Mouse (Mus musculus) kidney, embryonic 16.5 days (tissue): ENCODE measurements at regions not wholly inside any gene's neighbourhood (a gene's known extent, or its start where the extent isn't known, plus 50 kb on each side); places are given as distances from the start of the nearest gene placed in this dataset.

Experiments used
- ATAC-seq: fragments of 200-750 bp; cut with Nextera tagmentation; 2 replicates; pipeline ENCODE4 v1.8.0; 2017; ENCODE audit warnings: moderate TSS enrichment; ENCODE audit not compliant: low FRiP score, low TSS enrichment
- H3K27ac ChIP-seq: fragments of 300-500 bp; sonication (generic); 2 replicates; pipeline ENCODE4 v1.5.1; 2014; ENCODE audit warnings: low read length
- H3K27me3 ChIP-seq: fragments of 300-500 bp; sonication (generic); 2 replicates; pipeline ENCODE4 v1.6.1; 2014; ENCODE audit warnings: low read length, control low read depth, mixed read lengths; ENCODE audit not compliant: insufficient read depth
- H3K36me3 ChIP-seq: fragments of 300-500 bp; sonication (generic); 2 replicates; pipeline ENCODE4 v1.6.1; 2014; ENCODE audit warnings: low read length, control low read depth, mixed read lengths; ENCODE audit not compliant: insufficient read depth
- H3K4me1 ChIP-seq: fragments of 300-500 bp; sonication (generic); 2 replicates; pipeline ENCODE4 v1.6.1; 2014; ENCODE audit warnings: low read length, control low read depth, mixed read lengths; ENCODE audit not compliant: insufficient read depth
- H3K4me2 ChIP-seq: fragments of 300-500 bp; sonication (generic); replicated peaks from 2 replicates; pipeline ENCODE4 v1.6.1; 2014; ENCODE audit warnings: low read depth, low read length
- H3K4me3 ChIP-seq: fragments of 300-500 bp; sonication (generic); 2 replicates; pipeline ENCODE4 v1.5.1; 2014; ENCODE audit warnings: mild to moderate bottlenecking, low read length
- H3K9ac ChIP-seq: fragments of 300-500 bp; sonication (generic); replicated peaks from 2 replicates; pipeline ENCODE4 v1.6.1; 2014; ENCODE audit warnings: low read length
- H3K9me3 ChIP-seq: fragments of 300-500 bp; sonication (generic); 2 replicates; pipeline ENCODE4 v1.6.1; 2016; ENCODE audit warnings: low read length, control low read depth
- WGBS: fragments of 180-500 bp; shearing (Covaris S2); extraction: QIAGEN DNeasy Blood & Tissue Kit; methylation state at CpG from one replicate; pipeline ENCODE4 v1.1.7; 2014; 5-methylcytosine and 5-hydroxymethylcytosine counted together

GRCm38 (mm10) chr10:25857954-25858616 lies 220.0 kb upstream of the Gm9767 start:
- H3K4me1 ChIP-seq, result no peaks in the 10 kb centered on the region
- WGBS, result 41% methylated on average over 10 of the region's 10 CpGs
- H3K9me3 ChIP-seq, result no peaks in the 10 kb centered on the region
- no peak overlapping the region for H3K4me3 ChIP-seq
- H3K4me2 ChIP-seq, result no peak overlapping the region
- no peak overlapping the region for H3K9ac ChIP-seq
- ATAC-seq, result no peak
- no peaks in the 10 kb centered on the region for H3K36me3 ChIP-seq
- no peak overlapping the region for H3K27ac ChIP-seq
- H3K27me3 ChIP-seq, result no peaks in the 10 kb centered on the region

- H3K27ac ChIP-seq, result no peak overlapping the region
- no peaks in the 10 kb centered on the region for H3K36me3 ChIP-seq
- no peak overlapping the region for H3K4me2 ChIP-seq
- H3K9me3 ChIP-seq, result no peaks in the 10 kb centered on the region
- ATAC-seq, result no peak
- H3K4me3 ChIP-seq, result no peak overlapping the region
- no peak overlapping the region for H3K9ac ChIP-seq
- no peaks in the 10 kb centered on the region for H3K27me3 ChIP-seq
- no peaks in the 10 kb centered on the region for H3K4me1 ChIP-seq
Measured at GRCm38 (mm10) chr10:25844348-25844747, 233.7 kb upstream of the Gm9767 start.

GRCm38 (mm10) chr10:25829275-25829674 lies 248.8 kb upstream of the Gm9767 start:
- Histone ChIP-seq H3K4me3 (no peak overlapping the region), H3K4me1 (no peaks in the 10 kb centered on the region), H3K36me3 (no peaks in the 10 kb centered on the region), H3K27me3 (no peaks in the 10 kb centered on the region), H3K4me2 (no peak overlapping the region), H3K9me3 (no peaks in the 10 kb centered on the region), H3K27ac (no peak overlapping the region), H3K9ac (no peak overlapping the region)
- WGBS, result 79% methylated on average over 2 of the region's 2 CpGs
- no peak for ATAC-seq

GRCm38 (mm10) chr10:25804223-25804622 lies 268.2 kb upstream of the Smlr1 start:
- no peaks in the 10 kb centered on the region for H3K4me1 ChIP-seq
- WGBS, result 77% methylated on average over 3 of the region's 3 CpGs
- no peak overlapping the region for H3K4me3 ChIP-seq
- no peaks in the 10 kb centered on the region for H3K27me3 ChIP-seq
- no peak overlapping the region for H3K27ac ChIP-seq
- no peak for ATAC-seq
- H3K4me2 ChIP-seq, result no peak overlapping the region
- no peaks in the 10 kb centered on the region for H3K9me3 ChIP-seq
- H3K36me3 ChIP-seq, result no peaks in the 10 kb centered on the region
- no peak overlapping the region for H3K9ac ChIP-seq

GRCm38 (mm10) chr10:25801499-25801898 lies 265.4 kb upstream of the Smlr1 start:
- ATAC-seq, result no peak
- WGBS, result 59% methylated on average over 2 of the region's 2 CpGs

GRCm38 (mm10) chr10:25798881-25799280 lies 262.8 kb upstream of the Smlr1 start:
- H3K4me1 ChIP-seq, result no peaks in the 10 kb centered on the region
- no peak overlapping the region for H3K27ac ChIP-seq
- no peak for ATAC-seq
- H3K9ac ChIP-seq, result no peak overlapping the region
- H3K27me3 ChIP-seq, result no peaks in the 10 kb centered on the region
- H3K36me3 ChIP-seq, result no peaks in the 10 kb centered on the region
- H3K4me2 ChIP-seq, result no peak overlapping the region
- H3K9me3 ChIP-seq, result no peaks in the 10 kb centered on the region
- no peak overlapping the region for H3K4me3 ChIP-seq
- 94% methylated on average over 2 of the region's 2 CpGs for WGBS

More at GRCm38 (mm10) chr10:25801499-25801898, 265.4 kb upstream of the Smlr1 start:
- Histone ChIP-seq H3K4me2 (no peak overlapping the region), H3K27me3 (no peaks in the 10 kb centered on the region), H3K9ac (no peak overlapping the region), H3K9me3 (no peaks in the 10 kb centered on the region), H3K27ac (no peak overlapping the region), H3K4me3 (no peak overlapping the region), H3K4me1 (no peaks in the 10 kb centered on the region), H3K36me3 (no peaks in the 10 kb centered on the region)

- H3K4me1 ChIP-seq, result no peaks in the 10 kb centered on the region
- no peaks in the 10 kb centered on the region for H3K36me3 ChIP-seq
- ATAC-seq, result no peak
- WGBS, result 65% methylated on average over 3 of the region's 3 CpGs
- H3K27me3 ChIP-seq, result no peaks in the 10 kb centered on the region
- H3K27ac ChIP-seq, result no peak overlapping the region
- H3K4me3 ChIP-seq, result no peak overlapping the region
- H3K4me2 ChIP-seq, result no peak overlapping the region
- no peaks in the 10 kb centered on the region for H3K9me3 ChIP-seq
- H3K9ac ChIP-seq, result no peak overlapping the region
Measured at GRCm38 (mm10) chr10:25790363-25790821, 254.3 kb upstream of the Smlr1 start.

- H3K9me3 ChIP-seq, result no peaks in the 10 kb centered on the region
- no peak for ATAC-seq
- H3K27me3 ChIP-seq, result no peaks in the 10 kb centered on the region
- H3K4me2 ChIP-seq, result no peak overlapping the region
- no peak overlapping the region for H3K4me3 ChIP-seq
- H3K27ac ChIP-seq, result no peak overlapping the region
- H3K4me1 ChIP-seq, result no peaks in the 10 kb centered on the region
- no peak overlapping the region for H3K9ac ChIP-seq
- 64% methylated on average over 6 of the region's 6 CpGs for WGBS
- no peaks in the 10 kb centered on the region for H3K36me3 ChIP-seq
Measured at GRCm38 (mm10) chr10:25788660-25789059, 252.6 kb upstream of the Smlr1 start.

- no peak for ATAC-seq
- no peak overlapping the region for H3K27ac ChIP-seq
- no peak overlapping the region for H3K4me2 ChIP-seq
- H3K4me3 ChIP-seq, result no peak overlapping the region
- H3K9me3 ChIP-seq, result no peaks in the 10 kb centered on the region
- no peaks in the 10 kb centered on the region for H3K27me3 ChIP-seq
- 87% methylated on average over 4 of the region's 4 CpGs for WGBS
- no peaks in the 10 kb centered on the region for H3K4me1 ChIP-seq
- H3K36me3 ChIP-seq, result no peaks in the 10 kb centered on the region
- H3K9ac ChIP-seq, result no peak overlapping the region
Measured at GRCm38 (mm10) chr10:25788004-25788403, 251.9 kb upstream of the Smlr1 start.

- Histone ChIP-seq H3K27ac (no peak overlapping the region), H3K27me3 (no peaks in the 10 kb centered on the region), H3K9ac (no peak overlapping the region), H3K9me3 (no peaks in the 10 kb centered on the region), H3K4me1 (no peaks in the 10 kb centered on the region), H3K36me3 (no peaks in the 10 kb centered on the region), H3K4me3 (no peak overlapping the region), H3K4me2 (no peak overlapping the region)
- no peak for ATAC-seq
- WGBS, result 60% methylated on average over 3 of the region's 3 CpGs
Measured at GRCm38 (mm10) chr10:25783861-25784260, 247.8 kb upstream of the Smlr1 start.
